Mouse (Mus musculus) heart, postnatal 25 days (tissue): ENCODE data around the gene Srrm3. TPM values are rescaled to one million over a fixed set of nuclear protein-coding genes. Genes with fewer than 3 reads are reported as not detected.

ENCODE experiments used
- DNase-seq: peaks from one replicate; pipeline ENCODE4 v3.0.0; 2022; ENCODE audit warnings: low spot score
- intact Hi-C: fragments of 180-260 bp; cut with DNase I; formaldehyde crosslinking; loops from one replicate; pipeline ENCODE4 v1.15.1; 2025
- total RNA-seq, 2 experiments: library from RNA; stranded (reverse); gene quantifications; 2 replicates each; pipeline ENCODE4 v1.2.3; 2021

Gene Srrm3
- total RNA-seq, 2 experiments from 2014 or later = not detected

GRCm38 (mm10) chr5:135899833-135900232 is 93.1 kb downstream of the Srrm3 start:
- DNase-seq = no peak
- intact Hi-C loops = loop anchor here (5.0 kb wide), 1 partner anchor 162 kb away; no protein-coding TSS in a partner anchor

GRCm38 (mm10) chr5:135900701-135901100 is 94.0 kb downstream of the Srrm3 start:
- no peak for DNase-seq
- intact Hi-C loops = no loop called here

GRCm38 (mm10) chr5:135901354-135902095 is 94.8 kb downstream of the Srrm3 start:
- DNase-seq = no peak
- intact Hi-C loops = no loop called here

- no peak for DNase-seq
- intact Hi-C loops = loop anchor here (1.0 kb wide), 1 partner anchor 62 kb away; no protein-coding TSS in a partner anchor
Observed at GRCm38 (mm10) chr5:135903058-135903457, 96.4 kb downstream of the Srrm3 start.

GRCm38 (mm10) chr5:135903551-135904151 is 97.0 kb downstream of the Srrm3 start:
- intact Hi-C loops = loop anchor here (1.0 kb wide), 2 partner anchors 32 to 62 kb away; no protein-coding TSS in a partner anchor
- peak; percentile 66 for DNase-seq

GRCm38 (mm10) chr5:135904259-135904658 is 97.6 kb downstream of the Srrm3 start:
- intact Hi-C loops = loop anchor here (1.0 kb wide), 1 partner anchor 31 kb away; no protein-coding TSS in a partner anchor
- DNase-seq = no peak

GRCm38 (mm10) chr5:135905320-135906225 is 98.9 kb downstream of the Srrm3 start:
- intact Hi-C loops = no loop called here
- DNase-seq = no peak

- no peak for DNase-seq
- intact Hi-C loops = no loop called here
Observed at GRCm38 (mm10) chr5:135906846-135907245, 100.2 kb downstream of the Srrm3 start.

- DNase-seq = peak; percentile 66
- intact Hi-C loops = no loop called here
Observed at GRCm38 (mm10) chr5:135907256-135907655, 100.6 kb downstream of the Srrm3 start.

GRCm38 (mm10) chr5:135908185-135908584 is 101.5 kb downstream of the Srrm3 start:
- intact Hi-C loops = no loop called here
- DNase-seq = no peak

GRCm38 (mm10) chr5:135908989-135909388 is 102.3 kb downstream of the Srrm3 start:
- intact Hi-C loops = no loop called here
- no peak for DNase-seq

GRCm38 (mm10) chr5:135909646-135910045 is 103.0 kb downstream of the Srrm3 start:
- DNase-seq = no peak
- intact Hi-C loops = no loop called here

GRCm38 (mm10) chr5:135910813-135911212 is 104.1 kb downstream of the Srrm3 start:
- intact Hi-C loops = no loop called here
- no peak for DNase-seq

- DNase-seq = no peak
- intact Hi-C loops = no loop called here
Observed at GRCm38 (mm10) chr5:135911633-135912220, 105.0 kb downstream of the Srrm3 start.

GRCm38 (mm10) chr5:135913201-135913600 is 106.5 kb downstream of the Srrm3 start:
- no peak for DNase-seq
- intact Hi-C loops = no loop called here

- peak; percentile 49 for DNase-seq
- intact Hi-C loops = no loop called here
Observed at GRCm38 (mm10) chr5:135914156-135914555, 107.5 kb downstream of the Srrm3 start.

GRCm38 (mm10) chr5:135916051-135916565 is 109.4 kb downstream of the Srrm3 start:
- intact Hi-C loops = no loop called here
- no peak for DNase-seq

- intact Hi-C loops = no loop called here
- no peak for DNase-seq
Observed at GRCm38 (mm10) chr5:135916601-135917000, 109.9 kb downstream of the Srrm3 start.

- intact Hi-C loops = no loop called here
- no peak for DNase-seq
Observed at GRCm38 (mm10) chr5:135917327-135918058, 110.8 kb downstream of the Srrm3 start.
